Mouse (Mus musculus): ENCODE data around the gene Slco2a1. TPM values are rescaled to one million over a fixed set of nuclear protein-coding genes. Genes with fewer than 3 reads are reported as not detected.

Slco2a1 gene
- polyA plus RNA-seq, 1 experiment = 84.7 TPM

GRCm38 (mm10) chr9:102977090-102977489 lies 11.4 kb upstream of the Slco2a1 start:
- WGBS = 76% methylated on average over 1 of the region's 1 CpGs
- H3K27ac ChIP-seq (ENCODE audit: insufficient read depth, low read depth, low read length) = no peak overlapping the region
- TF ChIP-seq POLR2A (IDR thresholded peaks at IDR 0.05; ENCODE audit: low read depth, low read length) (no peak), CTCF (IDR thresholded peaks at IDR 0.05; ENCODE audit: extremely low read depth, insufficient read length, insufficient replicate concordance, low read depth, low read length) (no peak)

GRCm38 (mm10) chr9:102977791-102978492 lies 10.6 kb upstream of the Slco2a1 start:
- H3K4me1 ChIP-seq (ENCODE audit: control insufficient read depth, insufficient read depth, insufficient read length, low read length) = peaks cover 3% of the 10 kb centered on the region; the same call in 1 of the 2 replicates
- TF ChIP-seq CTCF (IDR thresholded peaks at IDR 0.05; ENCODE audit: extremely low read depth, insufficient read length, insufficient replicate concordance, low read depth, low read length) (no peak), POLR2A (IDR thresholded peaks at IDR 0.05; ENCODE audit: low read depth, low read length) (no peak)
- WGBS = 74% methylated on average over 9 of the region's 9 CpGs
- no peak overlapping the region for H3K27ac ChIP-seq (ENCODE audit: insufficient read depth, low read depth, low read length)
- H3K27me3 ChIP-seq (ENCODE audit: control insufficient read depth, insufficient read depth, low read length) = no peaks in the 10 kb centered on the region
- H3K4me3 ChIP-seq (ENCODE audit: low read depth, low read length) = no peak overlapping the region
- H3K36me3 ChIP-seq (ENCODE audit: control insufficient read depth, insufficient read depth, low read length) = no peaks in the 10 kb centered on the region

More at GRCm38 (mm10) chr9:102977090-102977489, 11.4 kb upstream of the Slco2a1 start:
- Histone ChIP-seq H3K27me3 (ENCODE audit: control insufficient read depth, insufficient read depth, low read length) (no peaks in the 10 kb centered on the region), H3K4me1 (ENCODE audit: control insufficient read depth, insufficient read depth, insufficient read length, low read length) (peaks cover 3% of the 10 kb centered on the region; the same call in 1 of the 2 replicates), H3K4me3 (ENCODE audit: low read depth, low read length) (no peak overlapping the region), H3K36me3 (ENCODE audit: control insufficient read depth, insufficient read depth, low read length) (no peaks in the 10 kb centered on the region)

GRCm38 (mm10) chr9:102979011-102979700 lies 9.4 kb upstream of the Slco2a1 start:
- WGBS = 91% methylated on average over 3 of the region's 3 CpGs
- Histone ChIP-seq H3K4me1 (ENCODE audit: control insufficient read depth, insufficient read depth, insufficient read length, low read length) (peaks cover 3% of the 10 kb centered on the region; the same call in 1 of the 2 replicates), H3K27ac (ENCODE audit: insufficient read depth, low read depth, low read length) (no peak overlapping the region), H3K36me3 (ENCODE audit: control insufficient read depth, insufficient read depth, low read length) (no peaks in the 10 kb centered on the region), H3K27me3 (ENCODE audit: control insufficient read depth, insufficient read depth, low read length) (no peaks in the 10 kb centered on the region), H3K4me3 (ENCODE audit: low read depth, low read length) (no peak overlapping the region)
- TF ChIP-seq POLR2A (IDR thresholded peaks at IDR 0.05; ENCODE audit: low read depth, low read length) (no peak), CTCF (IDR thresholded peaks at IDR 0.05; ENCODE audit: extremely low read depth, insufficient read length, insufficient replicate concordance, low read depth, low read length) (no peak)

GRCm38 (mm10) chr9:102979956-102980355 lies 8.6 kb upstream of the Slco2a1 start:
- WGBS = 42% methylated on average over 10 of the region's 10 CpGs
- H3K27ac ChIP-seq (ENCODE audit: insufficient read depth, low read depth, low read length) = no peak overlapping the region
- TF ChIP-seq CTCF (IDR thresholded peaks at IDR 0.05; ENCODE audit: extremely low read depth, insufficient read length, insufficient replicate concordance, low read depth, low read length) (no peak), POLR2A (IDR thresholded peaks at IDR 0.05; ENCODE audit: low read depth, low read length) (no peak)
- H3K36me3 ChIP-seq (ENCODE audit: control insufficient read depth, insufficient read depth, low read length) = no peaks in the 10 kb centered on the region
- H3K4me1 ChIP-seq (ENCODE audit: control insufficient read depth, insufficient read depth, insufficient read length, low read length) = peaks cover 7% of the 10 kb centered on the region
- H3K27me3 ChIP-seq (ENCODE audit: control insufficient read depth, insufficient read depth, low read length) = no peaks in the 10 kb centered on the region
- H3K4me3 ChIP-seq (ENCODE audit: low read depth, low read length) = no peak overlapping the region

DNA sequence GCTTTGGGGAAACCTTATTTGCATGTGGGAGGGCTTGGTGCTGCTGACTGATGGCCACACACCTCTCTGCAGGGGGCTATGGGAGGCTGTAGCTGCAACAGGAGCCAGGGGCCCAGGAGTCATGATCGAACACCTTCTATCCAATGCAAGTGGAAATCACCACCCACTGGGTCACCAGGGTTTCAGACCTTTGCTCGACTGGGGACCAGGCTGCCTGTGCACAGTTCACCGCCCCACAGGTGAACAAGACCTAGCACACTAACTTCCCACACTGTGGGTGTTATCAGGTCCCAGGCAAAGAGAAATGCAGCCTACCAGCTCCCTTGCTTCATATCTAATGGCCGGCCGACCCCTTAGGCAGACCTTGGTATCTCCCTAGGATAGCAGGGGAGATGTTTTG lies 8.1 kb upstream of the Slco2a1 start:
- WGBS = 85% methylated on average over 5 of the region's 5 CpGs
- Histone ChIP-seq H3K27ac (ENCODE audit: insufficient read depth, low read depth, low read length) (no peak overlapping the region), H3K4me3 (ENCODE audit: low read depth, low read length) (no peak overlapping the region)

DNA sequence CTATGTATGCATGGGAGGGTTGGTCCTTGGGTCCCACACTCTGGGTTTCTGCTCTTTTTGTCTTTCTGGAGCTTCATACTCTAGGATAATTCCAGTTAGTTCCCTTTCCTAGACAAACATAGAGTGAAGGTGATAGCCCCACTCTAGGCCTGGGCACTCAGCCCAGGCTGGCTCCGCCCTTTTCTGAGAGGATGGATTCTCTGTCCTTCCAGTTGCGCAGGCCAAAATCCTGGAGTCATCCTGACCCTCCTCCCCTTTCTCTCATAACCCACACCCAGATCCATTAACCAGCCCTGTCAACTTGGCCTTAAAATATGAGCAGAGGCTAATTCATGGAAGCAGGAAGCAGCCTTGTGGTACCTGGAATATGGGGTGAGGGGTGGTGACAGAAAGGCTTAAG lies 6.7 kb upstream of the Slco2a1 start:
- Histone ChIP-seq H3K36me3 (ENCODE audit: control insufficient read depth, insufficient read depth, low read length) (no peaks in the 10 kb centered on the region), H3K27me3 (ENCODE audit: control insufficient read depth, insufficient read depth, low read length) (no peaks in the 10 kb centered on the region), H3K4me1 (ENCODE audit: control insufficient read depth, insufficient read depth, insufficient read length, low read length) (peaks cover 16% of the 10 kb centered on the region), H3K4me3 (ENCODE audit: low read depth, low read length) (no peak overlapping the region), H3K27ac (ENCODE audit: insufficient read depth, low read depth, low read length) (no peak overlapping the region)
- WGBS = 67% methylated on average over 2 of the region's 2 CpGs
- TF ChIP-seq CTCF (IDR thresholded peaks at IDR 0.05; ENCODE audit: extremely low read depth, insufficient read length, insufficient replicate concordance, low read depth, low read length) = no peak
- TF ChIP-seq POLR2A (IDR thresholded peaks at IDR 0.05; ENCODE audit: low read depth, low read length) = no peak

More for the DNA sequence above, 8.1 kb upstream of the Slco2a1 start:
- Histone ChIP-seq H3K27me3 (ENCODE audit: control insufficient read depth, insufficient read depth, low read length) (no peaks in the 10 kb centered on the region), H3K4me1 (ENCODE audit: control insufficient read depth, insufficient read depth, insufficient read length, low read length) (peaks cover 8% of the 10 kb centered on the region), H3K36me3 (ENCODE audit: control insufficient read depth, insufficient read depth, low read length) (no peaks in the 10 kb centered on the region)
- TF ChIP-seq CTCF (IDR thresholded peaks at IDR 0.05; ENCODE audit: extremely low read depth, insufficient read length, insufficient replicate concordance, low read depth, low read length) (no peak), POLR2A (IDR thresholded peaks at IDR 0.05; ENCODE audit: low read depth, low read length) (no peak)

DNA sequence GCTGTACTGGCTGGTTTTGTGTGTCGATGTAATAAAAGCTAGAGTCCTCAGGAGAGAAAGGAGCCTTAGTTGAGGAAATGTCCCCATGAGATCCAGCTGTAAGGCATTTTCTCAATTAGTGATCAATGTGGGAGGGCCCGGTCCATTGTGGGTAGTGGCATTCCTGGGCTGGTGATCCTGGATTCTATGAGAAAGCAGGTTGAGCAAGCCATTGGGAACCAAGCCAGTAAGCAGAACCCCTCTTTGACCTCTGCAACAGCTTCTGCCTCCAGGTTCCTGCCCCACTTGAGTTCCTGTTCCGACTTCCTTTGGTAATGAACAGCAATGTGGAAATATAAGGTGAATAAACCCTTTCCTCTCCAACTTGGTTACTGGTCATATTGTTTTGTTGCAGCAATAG lies 6.1 kb upstream of the Slco2a1 start:
- Histone ChIP-seq H3K27me3 (ENCODE audit: control insufficient read depth, insufficient read depth, low read length) (no peaks in the 10 kb centered on the region), H3K4me1 (ENCODE audit: control insufficient read depth, insufficient read depth, insufficient read length, low read length) (peaks cover 16% of the 10 kb centered on the region), H3K36me3 (ENCODE audit: control insufficient read depth, insufficient read depth, low read length) (no peaks in the 10 kb centered on the region), H3K27ac (ENCODE audit: insufficient read depth, low read depth, low read length) (no peak overlapping the region), H3K4me3 (ENCODE audit: low read depth, low read length) (no peak overlapping the region)
- WGBS = 84% methylated on average over 3 of the region's 3 CpGs
- TF ChIP-seq POLR2A (IDR thresholded peaks at IDR 0.05; ENCODE audit: low read depth, low read length) (no peak), CTCF (IDR thresholded peaks at IDR 0.05; ENCODE audit: extremely low read depth, insufficient read length, insufficient replicate concordance, low read depth, low read length) (no peak)
